Mouse (Mus musculus): ENCODE results near the gene Tnfsfm13. TPM values are rescaled to one million over a fixed set of nuclear protein-coding genes. Genes with fewer than 3 reads are reported as not detected.

The Tnfsfm13 gene
- polyA plus RNA-seq, 1 experiment from 2014 or later = 1.6 TPM

- peaks cover 49% of the 10 kb centered on the region for H3K36me3 ChIP-seq (ENCODE audit: control insufficient read depth, insufficient read depth, low read length)
- no peaks in the 10 kb centered on the region for H3K27me3 ChIP-seq (replicated peaks; ENCODE audit: control insufficient read depth, insufficient read depth, low read length)
- ATAC-seq = no peak
- no peak overlapping the region for H3K27ac ChIP-seq (ENCODE audit: low read depth, low read length)
- WGBS = 73% methylated on average over 5 of the region's 5 CpGs
- H3K4me1 ChIP-seq (ENCODE audit: control insufficient read depth, insufficient read depth, low read depth, low read length) = peaks cover 4% of the 10 kb centered on the region
- H3K9me3 ChIP-seq (ENCODE audit: control insufficient read depth, low read length) = no peaks in the 10 kb centered on the region
- no peak overlapping the region for H3K4me2 ChIP-seq (ENCODE audit: low read length)
- no peak overlapping the region for H3K4me3 ChIP-seq (ENCODE audit: low read length)
- H3K9ac ChIP-seq (ENCODE audit: low read depth, low read length) = no peak overlapping the region
Observed at GRCm38 (mm10) chr11:69653399-69653798, 42.5 kb downstream of the Tnfsfm13 start.

DNA sequence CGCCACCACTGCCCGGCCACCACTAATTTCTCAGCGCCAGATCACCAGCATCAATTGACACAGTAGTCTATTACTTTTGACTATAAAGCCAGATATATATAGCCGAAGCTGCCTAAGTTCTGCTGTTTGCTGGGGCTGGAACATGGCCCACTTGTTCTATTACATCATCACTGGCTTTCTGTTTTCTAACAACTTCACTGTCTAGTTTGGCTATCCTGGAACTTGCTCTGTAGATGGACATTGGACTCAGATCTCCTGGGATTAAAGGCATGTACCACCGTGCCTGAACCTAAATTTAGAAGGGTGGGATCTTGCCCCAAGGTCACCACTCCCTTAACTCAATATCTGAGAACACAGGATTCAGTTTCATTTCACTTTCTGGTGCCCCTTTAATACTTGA is 50.0 kb downstream of the Tnfsfm13 start:
- Histone ChIP-seq H3K4me1 (ENCODE audit: control insufficient read depth, insufficient read depth, low read depth, low read length) (no peaks in the 10 kb centered on the region), H3K9ac (ENCODE audit: low read depth, low read length) (no peak overlapping the region), H3K9me3 (ENCODE audit: control insufficient read depth, low read length) (no peaks in the 10 kb centered on the region), H3K4me2 (ENCODE audit: low read length) (no peak overlapping the region), H3K27me3 (replicated peaks; ENCODE audit: control insufficient read depth, insufficient read depth, low read length) (no peaks in the 10 kb centered on the region), H3K27ac (ENCODE audit: low read depth, low read length) (no peak overlapping the region), H3K4me3 (ENCODE audit: low read length) (no peak overlapping the region), H3K36me3 (ENCODE audit: control insufficient read depth, insufficient read depth, low read length) (peaks cover 54% of the 10 kb centered on the region)
- WGBS = 94% methylated on average over 5 of the region's 5 CpGs
- ATAC-seq = no peak

GRCm38 (mm10) chr11:69635471-69635870 is 60.4 kb downstream of the Tnfsfm13 start:
- no peak overlapping the region for H3K27ac ChIP-seq (ENCODE audit: low read depth, low read length)
- ATAC-seq = no peak
- H3K36me3 ChIP-seq (ENCODE audit: control insufficient read depth, insufficient read depth, low read length) = peaks cover 5% of the 10 kb centered on the region
- H3K4me1 ChIP-seq (ENCODE audit: control insufficient read depth, insufficient read depth, low read depth, low read length) = peaks cover 25% of the 10 kb centered on the region
- no peaks in the 10 kb centered on the region for H3K9me3 ChIP-seq (ENCODE audit: control insufficient read depth, low read length)
- 86% methylated on average over 3 of the region's 3 CpGs for WGBS
- H3K27me3 ChIP-seq (replicated peaks; ENCODE audit: control insufficient read depth, insufficient read depth, low read length) = no peaks in the 10 kb centered on the region
- no peak overlapping the region for H3K9ac ChIP-seq (ENCODE audit: low read depth, low read length)
- no peak overlapping the region; the same call in 1 of the 2 replicates for H3K4me3 ChIP-seq (ENCODE audit: low read length)
- peak overlapping the region; percentile 12 for H3K4me2 ChIP-seq (ENCODE audit: low read length)

GRCm38 (mm10) chr11:69633128-69633866 is 62.6 kb downstream of the Tnfsfm13 start:
- Histone ChIP-seq H3K9me3 (ENCODE audit: control insufficient read depth, low read length) (no peaks in the 10 kb centered on the region), H3K36me3 (ENCODE audit: control insufficient read depth, insufficient read depth, low read length) (no peaks in the 10 kb centered on the region), H3K9ac (ENCODE audit: low read depth, low read length) (peak overlapping the region; percentile 86), H3K4me3 (ENCODE audit: low read length) (peak overlapping the region; percentile 88), H3K4me2 (ENCODE audit: low read length) (peak overlapping the region; percentile 84), H3K27me3 (replicated peaks; ENCODE audit: control insufficient read depth, insufficient read depth, low read length) (no peaks in the 10 kb centered on the region), H3K27ac (ENCODE audit: low read depth, low read length) (peak overlapping the region; percentile 90), H3K4me1 (ENCODE audit: control insufficient read depth, insufficient read depth, low read depth, low read length) (peaks cover 25% of the 10 kb centered on the region)
- under 1% methylated on average over 33 of the region's 50 CpGs for WGBS
- peak; percentile 32 for ATAC-seq

MicroRNA genes within 50 kb of the gene (microRNA counts, 519-probe panel; counts per million panel counts)
- microRNA mmu-miR-1934 (not detected), microRNA mmu-miR-467f (2,230 counts per million, percentile 48 among the panel's probes with 10 or more counts)

Small RNAs within 50 kb of the gene (microRNA-seq; reads per million reads assigned to microRNA genes)
- gene Mir1934 (2.1 reads per million, percentile 2 among the genes with 10 or more reads in this experiment), gene Mir467f (not detected)

Other genes with a start within 250 kb of the Tnfsfm13 start
- gene Dnah2, start 147.0 kb downstream of the Tnfsfm13 start, polyA plus RNA-seq (2015; fragmentation: Nextera tagmentation; extraction: Ambion mirVana) = 3.0 and 4.0 TPM in 2 replicates
- 104 and 132 TPM in 2 replicates for gene Efnb3, start 135.9 kb downstream of the Tnfsfm13 start, polyA plus RNA-seq (2015; fragmentation: Nextera tagmentation; extraction: Ambion mirVana)
- 18.2 and 20.1 TPM in 2 replicates for gene Wrap53, start 115.8 kb downstream of the Tnfsfm13 start, polyA plus RNA-seq (2015; fragmentation: Nextera tagmentation; extraction: Ambion mirVana)
- 47.9 and 57.9 TPM in 2 replicates for gene Trp53, start 115.7 kb downstream of the Tnfsfm13 start, polyA plus RNA-seq (2015; fragmentation: Nextera tagmentation; extraction: Ambion mirVana)
- gene Atp1b2, start 90.2 kb downstream of the Tnfsfm13 start, polyA plus RNA-seq (2015; fragmentation: Nextera tagmentation; extraction: Ambion mirVana) = 105 and 117 TPM in 2 replicates
- gene Shbg, start 78.2 kb downstream of the Tnfsfm13 start, polyA plus RNA-seq (2015; fragmentation: Nextera tagmentation; extraction: Ambion mirVana) = not detected in 2 replicates
- gene Sat2, start 74.1 kb downstream of the Tnfsfm13 start, polyA plus RNA-seq (2015; fragmentation: Nextera tagmentation; extraction: Ambion mirVana) = 22.6 and 26.2 TPM in 2 replicates
- 32.1 and 34.6 TPM in 2 replicates for gene Fxr2, start 63.1 kb downstream of the Tnfsfm13 start, polyA plus RNA-seq (2015; fragmentation: Nextera tagmentation; extraction: Ambion mirVana)
- gene Sox15, start 40.8 kb downstream of the Tnfsfm13 start, polyA plus RNA-seq (2015; fragmentation: Nextera tagmentation; extraction: Ambion mirVana) = not detected in 2 replicates
- 104 and 112 TPM in 2 replicates for gene Mpdu1, start 33.5 kb downstream of the Tnfsfm13 start, polyA plus RNA-seq (2015; fragmentation: Nextera tagmentation; extraction: Ambion mirVana)
- 10.2 and 11.5 TPM in 2 replicates for gene Cd68, start 29.9 kb downstream of the Tnfsfm13 start, polyA plus RNA-seq (2015; fragmentation: Nextera tagmentation; extraction: Ambion mirVana)
- gene Eif4a1, start 23.7 kb downstream of the Tnfsfm13 start, polyA plus RNA-seq (2015; fragmentation: Nextera tagmentation; extraction: Ambion mirVana) = 382 and 471 TPM in 2 replicates
- 89.8 and 104 TPM in 2 replicates for gene Senp3, start 14.0 kb downstream of the Tnfsfm13 start, polyA plus RNA-seq (2015; fragmentation: Nextera tagmentation; extraction: Ambion mirVana)
- gene Tnfsf13, start 10.3 kb downstream of the Tnfsfm13 start, polyA plus RNA-seq (2015; fragmentation: Nextera tagmentation; extraction: Ambion mirVana) = 0.53 and 0.77 TPM in 2 replicates
- gene Tnfsf12, start 249 bp downstream of the Tnfsfm13 start, polyA plus RNA-seq (2015; fragmentation: Nextera tagmentation; extraction: Ambion mirVana) = 4.4 and 5.6 TPM in 2 replicates
- 12.1 and 14.9 TPM in 2 replicates for gene Polr2a, start 62.5 kb upstream of the Tnfsfm13 start, polyA plus RNA-seq (2015; fragmentation: Nextera tagmentation; extraction: Ambion mirVana)
- gene Slc35g3, start 65.9 kb upstream of the Tnfsfm13 start, polyA plus RNA-seq (2015; fragmentation: Nextera tagmentation; extraction: Ambion mirVana) = 0.41 and 0.87 TPM in 2 replicates
- 5.8 and 6.2 TPM in 2 replicates for gene Zbtb4, start 69.8 kb upstream of the Tnfsfm13 start, polyA plus RNA-seq (2015; fragmentation: Nextera tagmentation; extraction: Ambion mirVana)
- gene Chrnb1, start 99.8 kb upstream of the Tnfsfm13 start, polyA plus RNA-seq (2015; fragmentation: Nextera tagmentation; extraction: Ambion mirVana) = 1.4 and 2.9 TPM in 2 replicates
- gene Fgf11, start 105.8 kb upstream of the Tnfsfm13 start, polyA plus RNA-seq (2015; fragmentation: Nextera tagmentation; extraction: Ambion mirVana) = 6.7 and 7.2 TPM in 2 replicates
- 1.3 and 1.6 TPM in 2 replicates for gene Tmem102, start 109.5 kb upstream of the Tnfsfm13 start, polyA plus RNA-seq (2015; fragmentation: Nextera tagmentation; extraction: Ambion mirVana)
- not detected in 2 replicates for gene Gm39566, start 119.2 kb upstream of the Tnfsfm13 start, polyA plus RNA-seq (2015; fragmentation: Nextera tagmentation; extraction: Ambion mirVana)
- not detected in 2 replicates for gene Spem2, start 122.4 kb upstream of the Tnfsfm13 start, polyA plus RNA-seq (2015; fragmentation: Nextera tagmentation; extraction: Ambion mirVana)
- 0.35 and 0.45 TPM in 2 replicates for gene Spem1, start 126.1 kb upstream of the Tnfsfm13 start, polyA plus RNA-seq (2015; fragmentation: Nextera tagmentation; extraction: Ambion mirVana)
- gene Nlgn2, start 141.7 kb upstream of the Tnfsfm13 start, polyA plus RNA-seq (2015; fragmentation: Nextera tagmentation; extraction: Ambion mirVana) = 19.1 and 22.4 TPM in 2 replicates
- 341 and 379 TPM in 2 replicates for gene Tmem256, start 142.4 kb upstream of the Tnfsfm13 start, polyA plus RNA-seq (2015; fragmentation: Nextera tagmentation; extraction: Ambion mirVana)
- 37.3 and 48.6 TPM in 2 replicates for gene Plscr3, start 150.3 kb upstream of the Tnfsfm13 start, polyA plus RNA-seq (2015; fragmentation: Nextera tagmentation; extraction: Ambion mirVana)
- gene Tnk1, start 162.6 kb upstream of the Tnfsfm13 start, polyA plus RNA-seq (2015; fragmentation: Nextera tagmentation; extraction: Ambion mirVana) = 0.10 and 0.13 TPM in 2 replicates
- not detected in 2 replicates for gene Tmem95, start 181.9 kb upstream of the Tnfsfm13 start, polyA plus RNA-seq (2015; fragmentation: Nextera tagmentation; extraction: Ambion mirVana)
- gene Kctd11, start 185.3 kb upstream of the Tnfsfm13 start, polyA plus RNA-seq (2015; fragmentation: Nextera tagmentation; extraction: Ambion mirVana) = 2.2 and 3.2 TPM in 2 replicates
- gene Acap1, start 199.4 kb upstream of the Tnfsfm13 start, polyA plus RNA-seq (2015; fragmentation: Nextera tagmentation; extraction: Ambion mirVana) = 0.13 and 0.25 TPM in 2 replicates
- gene 2810408A11Rik, start 204.9 kb upstream of the Tnfsfm13 start, polyA plus RNA-seq (2015; fragmentation: Nextera tagmentation; extraction: Ambion mirVana) = 5.5 and 6.3 TPM in 2 replicates
- gene Neurl4, start 205.0 kb upstream of the Tnfsfm13 start, polyA plus RNA-seq (2015; fragmentation: Nextera tagmentation; extraction: Ambion mirVana) = 17.8 and 19.0 TPM in 2 replicates
- 55.2 and 65.7 TPM in 2 replicates for gene Gps2, start 217.8 kb upstream of the Tnfsfm13 start, polyA plus RNA-seq (2015; fragmentation: Nextera tagmentation; extraction: Ambion mirVana)
- 1,120 and 1,123 TPM in 2 replicates for gene Eif5a, start 225.9 kb upstream of the Tnfsfm13 start, polyA plus RNA-seq (2015; fragmentation: Nextera tagmentation; extraction: Ambion mirVana)
- gene Ybx2, start 239.7 kb upstream of the Tnfsfm13 start, polyA plus RNA-seq (2015; fragmentation: Nextera tagmentation; extraction: Ambion mirVana) = 5.7 and 6.2 TPM in 2 replicates